Mouse (Mus musculus) kidney, adult 2 months (tissue): Measurements from ENCODE around the gene Slc9a4. TPM values are rescaled to one million over a fixed set of nuclear protein-coding genes. Genes with fewer than 3 reads are reported as not detected.
A peak's percentile ranks its signal among the peaks of the same experiment; 100 is the strongest.

ENCODE experiments used
- DNase-seq: peaks from one replicate; pipeline ENCODE4 v3.0.0; 2021
- H3K27ac ChIP-seq: fragments of 200-500 bp; 2 replicates; pipeline ENCODE4 v1.5.1; 2012; ENCODE audit warnings: low read depth, low read length, control low read depth, inconsistent platforms; ENCODE audit not compliant: insufficient read depth
- H3K27me3 ChIP-seq: fragments of 200-500 bp; replicated peaks from 2 replicates; pipeline ENCODE4 v1.6.1; 2012; ENCODE audit warnings: mild to moderate bottlenecking, moderate library complexity, low read length, inconsistent platforms; ENCODE audit not compliant: control insufficient read depth, insufficient read depth
- H3K36me3 ChIP-seq: fragments of 200-500 bp; 2 replicates; pipeline ENCODE4 v1.6.1; 2012; ENCODE audit warnings: mild to moderate bottlenecking, moderate library complexity, low read length, inconsistent platforms; ENCODE audit not compliant: control insufficient read depth, insufficient read depth
- H3K4me1 ChIP-seq: fragments of 200-500 bp; 2 replicates; pipeline ENCODE4 v1.6.1; 2011; ENCODE audit warnings: low read length; ENCODE audit not compliant: control insufficient read depth, insufficient read depth
- H3K4me3 ChIP-seq: fragments of 200-500 bp; 2 replicates; pipeline ENCODE4 v1.5.1; 2011; ENCODE audit warnings: mild to moderate bottlenecking, low read depth, low read length, control low read depth; ENCODE audit not compliant: insufficient read depth
- CTCF ChIP-seq: fragments of 200-500 bp; conservative IDR thresholded peaks from 2 replicates; pipeline ENCODE4 v1.5.1; 2011; ENCODE audit warnings: low read depth, mild to moderate bottlenecking, control low read depth, low read length, moderate library complexity, mixed read lengths; ENCODE audit not compliant: insufficient read depth, insufficient read length
- POLR2A ChIP-seq: fragments of 200-500 bp; IDR thresholded peaks from one replicate; pipeline ENCODE4 v1.6.1; 2011; ENCODE audit warnings: low read depth, low read length, control low read depth
- WGBS: fragments of 180-500 bp; shearing (Covaris S2); methylation state at CpG from one replicate; pipeline ENCODE4 v1.1.7; 2018; 5-methylcytosine and 5-hydroxymethylcytosine counted together
- polyA plus RNA-seq: library from polyadenylated mRNA; depleted of rRNA; stranded (reverse); fragments of >200 nt; gene quantifications from 2 replicates; pipeline ENCODE4 v1.2.3, GENCODE M21; 2012; rRNA removed

The Slc9a4 gene
- 2.9 and 5.0 TPM in 2 replicates for polyA plus RNA-seq

DNA sequence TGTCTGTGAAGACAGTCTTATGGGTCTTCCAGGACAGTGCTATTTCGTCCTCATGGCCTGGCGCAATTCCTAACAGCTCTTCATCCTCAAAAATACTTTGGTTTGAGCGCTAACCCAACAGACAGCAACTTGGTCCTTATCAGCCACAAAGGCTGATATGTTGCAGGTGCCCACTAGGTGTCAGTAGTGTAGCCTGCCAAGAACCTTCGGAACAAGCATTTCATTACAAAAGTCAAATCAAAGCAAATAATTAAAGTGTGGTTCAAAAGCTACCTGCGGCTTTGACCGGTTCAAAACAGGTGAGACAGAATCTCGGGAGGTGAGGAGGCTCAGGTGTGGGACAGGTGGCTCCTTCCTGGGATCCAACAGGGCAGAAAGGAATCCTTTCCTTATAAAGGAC is at the start of gene Slc9a4:
Gene Slc9a4 (plus strand): TSS at position 298 of the 400 bp plus-strand sequence.
- no peaks in the 10 kb centered on the region for H3K4me1 ChIP-seq
- peak; percentile 58 for DNase-seq
- H3K27ac ChIP-seq, result no peak within 1 kb of the TSS
- peak; percentile 76 for TF ChIP-seq CTCF
- no peak for TF ChIP-seq POLR2A
- 0 out of 2 replicates have a peak within 1 kb of the TSS, but pooled peaks have one; percentile 6 for H3K4me3 ChIP-seq
- 5% methylated on average over 7 of the region's 7 CpGs for WGBS
- no peaks in the 10 kb centered on the region for H3K36me3 ChIP-seq
- no peaks in the 10 kb centered on the region for H3K27me3 ChIP-seq

DNA sequence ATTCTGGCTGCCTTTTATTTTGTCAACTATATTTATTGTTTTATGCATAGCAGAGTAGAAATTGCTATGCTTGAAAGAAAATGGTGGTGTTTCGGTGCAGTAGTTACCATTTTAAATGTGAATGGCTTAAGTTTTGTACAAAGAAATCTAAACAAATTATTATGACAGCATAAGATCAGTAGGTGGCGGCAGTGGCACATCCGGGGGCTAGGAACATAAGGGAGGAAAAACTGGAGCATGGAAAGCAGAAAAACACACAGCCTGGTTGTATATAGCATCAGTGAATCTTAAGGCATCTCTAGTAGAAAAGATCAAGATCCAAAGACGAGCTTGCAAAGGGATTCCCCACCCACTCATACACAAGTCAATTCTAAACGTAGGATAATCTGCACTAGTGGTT is 42.3 kb upstream of the Slc9a4 start:
- H3K27ac ChIP-seq, result no peak overlapping the region
- whole genome bisulfite sequencing, result 76% methylated on average over 5 of the region's 5 CpGs
- no peak for DNase-seq

GRCm38 (mm10) chr1:40544650-40545049 is 35.2 kb upstream of the Slc9a4 start:
- no peak overlapping the region for H3K4me3 ChIP-seq
- TF ChIP-seq POLR2A (no peak), CTCF (peak; percentile 54)
- no peak overlapping the region for H3K27ac ChIP-seq
- no peaks in the 10 kb centered on the region for H3K4me1 ChIP-seq
- 0% methylated on average over 2 of the region's 2 CpGs for whole genome bisulfite sequencing
- DNase-seq, result peak; percentile 58
- H3K27me3 ChIP-seq, result no peaks in the 10 kb centered on the region
- no peaks in the 10 kb centered on the region for H3K36me3 ChIP-seq

More for the DNA sequence above, 42.3 kb upstream of the Slc9a4 start:
- no peaks in the 10 kb centered on the region for H3K4me1 ChIP-seq
- H3K36me3 ChIP-seq, result no peaks in the 10 kb centered on the region
- no peaks in the 10 kb centered on the region for H3K27me3 ChIP-seq
- H3K4me3 ChIP-seq, result no peak overlapping the region
- no peak; the same call in 1 of the 2 replicates for TF ChIP-seq CTCF
- no peak for TF ChIP-seq POLR2A

GRCm38 (mm10) chr1:40546645-40547044 is 33.2 kb upstream of the Slc9a4 start:
- no peak overlapping the region for H3K27ac ChIP-seq
- 77% methylated on average over 4 of the region's 4 CpGs for WGBS
- H3K4me1 ChIP-seq, result no peaks in the 10 kb centered on the region
- no peak for TF ChIP-seq CTCF
- DNase-seq, result no peak
- no peaks in the 10 kb centered on the region for H3K36me3 ChIP-seq
- no peaks in the 10 kb centered on the region for H3K27me3 ChIP-seq
- no peak overlapping the region for H3K4me3 ChIP-seq

GRCm38 (mm10) chr1:40547064-40547572 is 32.8 kb upstream of the Slc9a4 start:
- H3K27me3 ChIP-seq, result no peaks in the 10 kb centered on the region
- no peak for TF ChIP-seq CTCF
- no peak for TF ChIP-seq POLR2A
- no peak for DNase-seq
- H3K27ac ChIP-seq, result no peak overlapping the region
- H3K4me3 ChIP-seq, result no peak overlapping the region
- H3K36me3 ChIP-seq, result no peaks in the 10 kb centered on the region
- WGBS, result 63% methylated on average over 11 of the region's 11 CpGs
- H3K4me1 ChIP-seq, result no peaks in the 10 kb centered on the region

DNA sequence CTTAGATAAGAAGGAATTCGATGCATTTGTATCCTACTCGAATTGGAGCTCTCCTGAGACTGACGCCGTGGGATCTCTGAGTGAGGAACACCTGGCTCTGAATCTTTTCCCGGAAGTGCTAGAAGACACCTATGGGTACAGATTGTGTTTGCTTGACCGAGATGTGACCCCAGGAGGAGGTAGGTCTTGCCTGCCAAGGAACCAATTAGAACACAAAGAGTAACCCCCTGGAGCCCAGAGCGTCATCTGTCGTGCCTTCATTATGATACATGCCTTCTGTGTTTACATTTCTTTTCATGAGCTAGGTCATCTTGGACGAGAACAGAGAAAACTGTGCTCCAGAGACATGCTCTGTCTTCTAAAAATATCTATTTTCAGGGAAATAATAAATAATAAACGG is 32.1 kb upstream of the Slc9a4 start:
- Histone ChIP-seq H3K4me3 (no peak overlapping the region), H3K4me1 (no peaks in the 10 kb centered on the region), H3K36me3 (no peaks in the 10 kb centered on the region), H3K27ac (no peak overlapping the region), H3K27me3 (no peaks in the 10 kb centered on the region)
- WGBS, result 53% methylated on average over 10 of the region's 10 CpGs
- no peak for TF ChIP-seq CTCF
- TF ChIP-seq POLR2A, result no peak
- DNase-seq, result no peak

DNA sequence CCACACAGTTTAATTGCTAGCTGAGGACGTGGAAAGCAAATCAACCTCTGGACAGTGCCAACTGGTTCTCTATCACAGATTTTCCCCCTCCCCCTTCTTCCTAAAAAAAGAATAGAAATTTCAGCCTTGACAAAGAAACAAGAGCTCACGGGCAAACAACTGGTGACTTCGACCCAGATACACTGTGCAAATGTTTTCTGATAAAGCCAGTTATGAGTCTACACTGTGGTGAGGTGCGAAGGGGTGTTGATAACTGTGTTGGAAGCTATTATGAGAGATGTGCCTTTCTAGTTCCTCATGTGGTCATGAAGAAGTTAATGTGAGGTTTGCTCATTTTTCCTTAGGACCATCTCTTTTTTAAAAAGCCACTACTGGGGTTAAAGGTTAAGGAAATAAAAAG is 10.5 kb upstream of the Slc9a4 start:
- no peaks in the 10 kb centered on the region for H3K36me3 ChIP-seq
- TF ChIP-seq CTCF (no peak), POLR2A (no peak)
- WGBS, result 74% methylated on average over 4 of the region's 4 CpGs
- no peaks in the 10 kb centered on the region for H3K27me3 ChIP-seq
- no peak for DNase-seq
- no peak overlapping the region for H3K4me3 ChIP-seq
- no peak overlapping the region for H3K27ac ChIP-seq
- no peaks in the 10 kb centered on the region for H3K4me1 ChIP-seq
